12 mouse cellular contexts compared by ENCODE assay signal in the genomic region with DNA sequence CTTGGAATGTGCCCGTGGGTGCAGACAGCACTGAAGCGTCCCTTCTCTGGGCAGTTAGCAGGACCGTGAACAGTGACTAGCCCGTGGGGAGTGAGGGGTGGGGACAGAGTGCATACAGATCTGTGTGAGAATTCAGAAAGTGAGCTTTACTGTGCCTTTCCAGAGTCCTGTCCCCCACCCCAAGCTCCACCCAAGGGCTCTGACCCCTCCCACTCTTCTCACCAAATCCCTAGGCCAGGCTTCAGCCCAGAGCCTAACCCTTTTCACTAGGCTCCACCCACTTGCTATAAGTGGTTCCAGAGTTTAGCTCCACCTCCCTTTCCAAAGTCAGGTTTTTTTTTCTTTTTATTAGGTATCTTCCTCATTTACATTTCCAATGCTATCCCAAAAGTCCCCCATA. TPM values are rescaled to one million over a fixed set of nuclear protein-coding genes. Genes with fewer than 3 reads are reported as not detected.
"Had no signal": no experiment of that assay in that cellular context is flagged by ENCODE, and none has a peak within 500 bp of the region (broad histone marks: within the 10 kb centered on the region; RNA-seq: fewer than 3 reads in every experiment).

No protein-coding gene starts in this region.

- DNase-seq: liver, postnatal 0 days; lung, adult 2 months; lung, postnatal 14 days; lung, postnatal 36 days; right cerebral cortex, postnatal 14 days; thymus, adult 2 months; thymus, postnatal 25 days; thymus, postnatal 4 days had no signal

RNA-seq across cellular contexts. Expression of a gene that starts 2.0 kb away (rescaled TPM):
- total RNA-seq: megakaryocyte progenitor cell, adult 5-6 weeks; midbrain, postnatal 0 days; monocyte, adult 5-6 weeks; neutrophil, adult 5-6 weeks had no signal

RNA-seq across cellular contexts. Expression of a gene that starts 19.5 kb away (rescaled TPM):
- total RNA-seq: megakaryocyte progenitor cell, adult 5-6 weeks; midbrain, postnatal 0 days; monocyte, adult 5-6 weeks; neutrophil, adult 5-6 weeks had no signal

RNA-seq across cellular contexts. Expression of a gene that starts 32.7 kb away (rescaled TPM):
- total RNA-seq: megakaryocyte progenitor cell, adult 5-6 weeks; monocyte, adult 5-6 weeks; neutrophil, adult 5-6 weeks had no signal

RNA-seq across cellular contexts. Expression of a gene that starts 37.2 kb away (rescaled TPM):
- total RNA-seq: megakaryocyte progenitor cell, adult 5-6 weeks; monocyte, adult 5-6 weeks; neutrophil, adult 5-6 weeks had no signal
